Mouse (Mus musculus) cerebellum, adult 2 months (tissue): ENCODE measurements around the gene Pawr. TPM values are rescaled to one million over a fixed set of nuclear protein-coding genes. Genes with fewer than 3 reads are reported as not detected.

Source experiments
- DNase-seq, 2 experiments: peaks; one replicate each; pipeline ENCODE4 v3.0.0; 2021
- H3K27ac ChIP-seq: fragments of 200-500 bp; 2 replicates; pipeline ENCODE4 v1.5.1; 2012; ENCODE audit warnings: low read length, control low read depth, inconsistent platforms; ENCODE audit not compliant: insufficient read depth
- H3K27me3 ChIP-seq: fragments of 200-500 bp; 2 replicates; pipeline ENCODE4 v1.6.1; 2012; ENCODE audit warnings: inconsistent platforms, mild to moderate bottlenecking, low read length, moderate library complexity; ENCODE audit not compliant: control insufficient read depth, insufficient read depth
- H3K4me1 ChIP-seq: fragments of 200-500 bp; 2 replicates; pipeline ENCODE4 v1.6.1; 2011; ENCODE audit warnings: low read length; ENCODE audit not compliant: control insufficient read depth, insufficient read depth
- H3K4me3 ChIP-seq: fragments of 200-500 bp; replicated peaks from 2 replicates; pipeline ENCODE3; 2011; ENCODE audit warnings: mild to moderate bottlenecking, low read depth, low read length, control low read depth; ENCODE audit not compliant: insufficient read depth
- CTCF ChIP-seq: fragments of 200-500 bp; IDR thresholded peaks from 2 replicates; pipeline ENCODE4 v1.5.1; 2011; ENCODE audit warnings: low read depth, mild to moderate bottlenecking, control low read depth, low read length, moderate library complexity, borderline replicate concordance; ENCODE audit not compliant: insufficient read depth
- POLR2A ChIP-seq: fragments of 200-500 bp; IDR thresholded peaks from 2 replicates; pipeline ENCODE4 v1.6.1; 2011; ENCODE audit warnings: low read length, control low read depth, borderline replicate concordance; ENCODE audit not compliant: insufficient read depth
- WGBS: fragments of 180-500 bp; shearing (Covaris S2); methylation state at CpG from one replicate; pipeline ENCODE4 v1.1.7; 2018; 5-methylcytosine and 5-hydroxymethylcytosine counted together
- polyA plus RNA-seq: library from polyadenylated mRNA; depleted of rRNA; stranded (reverse); fragments of >200 nt; gene quantifications from 2 replicates; pipeline ENCODE4 v1.2.3, GENCODE M21; 2012

Gene Pawr
- polyA plus RNA-seq, 1 experiment, result 1.3 TPM

GRCm38 (mm10) chr10:108443931-108444876, 112.3 kb downstream of the Pawr start:
- H3K4me3 ChIP-seq, result no peak overlapping the region
- no peaks in the 10 kb centered on the region for H3K4me1 ChIP-seq
- 24% methylated on average over 19 of the region's 19 CpGs for whole genome bisulfite sequencing
- no peaks in the 10 kb centered on the region; the same call in 1 of the 2 replicates for H3K27me3 ChIP-seq
- no peak for DNase-seq
- no peak for TF ChIP-seq POLR2A
- no peak for TF ChIP-seq CTCF
- no peak overlapping the region for H3K27ac ChIP-seq

- no peak for TF ChIP-seq CTCF
- TF ChIP-seq POLR2A, result no peak
- H3K27me3 ChIP-seq, result no peaks in the 10 kb centered on the region; the same call in 1 of the 2 replicates
- WGBS, result 85% methylated on average over 4 of the region's 4 CpGs
These were observed 113.2 kb downstream of the Pawr start for GRCm38 (mm10) chr10:108445123-108445522.

GRCm38 (mm10) chr10:108445606-108446005, 113.7 kb downstream of the Pawr start:
- Histone ChIP-seq H3K4me3 (no peak overlapping the region), H3K27me3 (no peaks in the 10 kb centered on the region; the same call in 1 of the 2 replicates), H3K4me1 (no peaks in the 10 kb centered on the region), H3K27ac (no peak overlapping the region)
- TF ChIP-seq POLR2A, result no peak
- no peak for TF ChIP-seq CTCF
- no peak for DNase-seq
- 75% methylated on average over 10 of the region's 10 CpGs for WGBS

More at GRCm38 (mm10) chr10:108445123-108445522, 113.2 kb downstream of the Pawr start:
- Histone ChIP-seq H3K4me3 (no peak overlapping the region), H3K27ac (no peak overlapping the region), H3K4me1 (no peaks in the 10 kb centered on the region)
- no peak for DNase-seq

GRCm38 (mm10) chr10:108446041-108446931, 114.4 kb downstream of the Pawr start:
- H3K27ac ChIP-seq, result no peak overlapping the region

GRCm38 (mm10) chr10:108447211-108447610, 115.3 kb downstream of the Pawr start:
- H3K4me3 ChIP-seq, result no peak overlapping the region
- H3K4me1 ChIP-seq, result no peaks in the 10 kb centered on the region
- no peak for DNase-seq
- no peaks in the 10 kb centered on the region; the same call in 1 of the 2 replicates for H3K27me3 ChIP-seq
- no peak for TF ChIP-seq CTCF
- TF ChIP-seq POLR2A, result no peak
- WGBS, result 79% methylated on average over 10 of the region's 10 CpGs
- no peak overlapping the region for H3K27ac ChIP-seq

More at GRCm38 (mm10) chr10:108446041-108446931, 114.4 kb downstream of the Pawr start:
- no peaks in the 10 kb centered on the region for H3K4me1 ChIP-seq
- TF ChIP-seq POLR2A (no peak), CTCF (peak; percentile 51; the same call in 1 of the 2 replicates)
- WGBS, result 10% methylated on average over 24 of the region's 24 CpGs
- peak overlapping the region; percentile 83 for H3K4me3 ChIP-seq
- DNase-seq, result peak; percentile 47 to 53
- H3K27me3 ChIP-seq, result no peaks in the 10 kb centered on the region; the same call in 1 of the 2 replicates

GRCm38 (mm10) chr10:108448421-108448820, 116.5 kb downstream of the Pawr start:
- DNase-seq, result no peak
- TF ChIP-seq CTCF (no peak), POLR2A (no peak)
- Histone ChIP-seq H3K4me3 (no peak overlapping the region), H3K4me1 (no peaks in the 10 kb centered on the region), H3K27ac (no peak overlapping the region), H3K27me3 (no peaks in the 10 kb centered on the region; the same call in 1 of the 2 replicates)
- 73% methylated on average over 11 of the region's 11 CpGs for WGBS

GRCm38 (mm10) chr10:108450401-108450800, 118.5 kb downstream of the Pawr start:
- WGBS, result 96% methylated on average over 4 of the region's 4 CpGs
- DNase-seq, result no peak
- no peaks in the 10 kb centered on the region for H3K4me1 ChIP-seq
- no peaks in the 10 kb centered on the region for H3K27me3 ChIP-seq
- TF ChIP-seq CTCF (no peak), POLR2A (no peak)
- no peak overlapping the region for H3K4me3 ChIP-seq
- no peak overlapping the region for H3K27ac ChIP-seq
